Mouse (Mus musculus): ENCODE results near the gene Tbc1d23.

- TF ChIP-seq GATA1 (IDR thresholded peaks at IDR 0.05; ENCODE audit: low read length), result no peak
- TF ChIP-seq TAL1 (IDR thresholded peaks at IDR 0.05; ENCODE audit: low read length), result no peak
These were observed 38.4 kb upstream of the Tbc1d23 start for GRCm38 (mm10) chr16:57269751-57270150.

Data from erythroblast, embryonic 14.5 days (primary cell).